Mouse (Mus musculus): ENCODE data around the gene Mdm2.

DNA sequence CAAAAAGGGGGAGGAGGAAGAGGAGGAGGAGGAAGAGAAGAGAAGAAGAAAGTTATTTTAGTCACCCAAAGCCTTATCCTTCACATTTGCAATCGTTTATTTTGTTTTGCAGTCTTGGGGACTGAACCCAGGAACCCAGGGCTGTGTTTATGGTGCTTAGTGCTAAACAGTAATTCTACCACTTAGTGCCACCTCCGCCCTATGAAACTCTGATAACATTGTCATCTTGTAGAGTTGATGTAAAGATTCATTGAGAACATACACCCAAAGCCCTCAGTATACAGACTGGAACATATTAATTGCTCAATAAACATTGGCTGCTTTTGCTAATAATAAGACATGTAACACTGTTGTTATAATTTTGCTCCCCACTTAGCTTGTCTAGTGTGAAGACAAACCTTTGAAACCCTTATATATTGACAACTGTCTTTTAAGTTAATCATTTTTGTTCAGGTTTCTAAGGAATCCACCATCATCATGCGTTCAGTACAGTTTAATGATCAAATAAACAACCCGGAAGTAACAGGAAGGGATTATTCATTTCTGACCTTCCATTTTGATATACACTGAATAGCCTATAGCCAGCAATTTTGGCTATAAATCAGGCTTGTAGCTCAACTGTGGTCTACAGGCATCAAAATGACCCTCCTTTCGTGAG lies 31.4 kb downstream of the Mdm2 start:
- TF ChIP-seq POLR2A (IDR thresholded peaks at IDR 0.05; ENCODE audit: low read depth, low read length): no peak
- no peak for TF ChIP-seq CTCF (IDR thresholded peaks at IDR 0.05; ENCODE audit: extremely low read depth, insufficient read depth, insufficient read length, insufficient replicate concordance)
